Mouse (Mus musculus) brain, embryonic 14.5 days (tissue): ENCODE measurements around the gene Cacna2d4. TPM values are rescaled to one million over a fixed set of nuclear protein-coding genes. Genes with fewer than 3 reads are reported as not detected.
A peak's percentile ranks its signal among the peaks of the same experiment; 100 is the strongest.

Experiments
- DNase-seq: peaks from one replicate; pipeline ENCODE4 v3.0.0-alpha.2; 2011; ENCODE audit warnings: low read depth
- CTCF ChIP-seq: fragments of 200-500 bp; IDR thresholded peaks from 2 replicates; pipeline ENCODE4 v1.5.1; 2012; ENCODE audit warnings: inconsistent platforms, mild to moderate bottlenecking, moderate library complexity, borderline replicate concordance; ENCODE audit not compliant: insufficient read depth, insufficient read length; ENCODE audit errors: extremely low read depth
- POLR2A ChIP-seq: fragments of 200-500 bp; IDR thresholded peaks from 2 replicates; pipeline ENCODE4 v1.6.1; 2012; ENCODE audit warnings: mild to moderate bottlenecking, inconsistent platforms, borderline replicate concordance; ENCODE audit not compliant: poor library complexity, insufficient read depth, insufficient read length, severe bottlenecking; ENCODE audit errors: extremely low read depth
- polyA plus RNA-seq: library from polyadenylated mRNA; depleted of rRNA; stranded (reverse); fragments of >200 nt; gene quantifications from 2 replicates; pipeline ENCODE4 v1.2.3, GENCODE M21; 2012; rRNA removed

Gene Cacna2d4
- 0.40 and 0.67 TPM in 2 replicates for polyA plus RNA-seq

- no peak for TF ChIP-seq CTCF
- no peak for TF ChIP-seq POLR2A
- no peak for DNase-seq
Observed at GRCm38 (mm10) chr6:119236241-119236640, at the start of gene Cacna2d4. TSS of gene Cacna2d4 (plus strand) at chr6:119236526.

DNA sequence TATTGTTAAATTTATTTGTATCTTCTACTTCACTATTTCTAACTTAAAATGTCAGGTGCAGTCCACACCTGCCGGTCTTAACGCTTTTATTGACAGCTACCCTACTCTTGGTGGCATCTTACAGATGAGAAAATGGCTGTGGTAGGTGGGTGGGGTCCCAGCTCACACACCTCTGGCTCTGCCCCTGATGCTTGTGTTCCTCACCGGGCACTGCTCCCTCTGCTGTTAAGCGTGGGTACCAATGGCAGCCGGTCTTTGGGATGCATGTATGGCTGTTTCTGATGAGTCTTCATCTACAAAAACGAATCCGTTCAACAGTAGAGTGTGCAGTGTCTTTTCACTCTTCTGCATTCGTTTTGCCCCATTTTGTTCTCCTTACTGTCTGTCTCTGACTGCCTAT, 49.7 kb upstream of the Cacna2d4 start:
- DNase-seq: peak; percentile 46
- TF ChIP-seq POLR2A (no peak), CTCF (peak; percentile 56; the same call in 1 of the 2 replicates)

- TF ChIP-seq POLR2A (no peak), CTCF (no peak)
- DNase-seq: no peak
Observed at GRCm38 (mm10) chr6:119187631-119188030, 48.7 kb upstream of the Cacna2d4 start.

GRCm38 (mm10) chr6:119191478-119191877, 44.8 kb upstream of the Cacna2d4 start:
- TF ChIP-seq POLR2A: no peak
- TF ChIP-seq CTCF: no peak
- DNase-seq: no peak

DNA sequence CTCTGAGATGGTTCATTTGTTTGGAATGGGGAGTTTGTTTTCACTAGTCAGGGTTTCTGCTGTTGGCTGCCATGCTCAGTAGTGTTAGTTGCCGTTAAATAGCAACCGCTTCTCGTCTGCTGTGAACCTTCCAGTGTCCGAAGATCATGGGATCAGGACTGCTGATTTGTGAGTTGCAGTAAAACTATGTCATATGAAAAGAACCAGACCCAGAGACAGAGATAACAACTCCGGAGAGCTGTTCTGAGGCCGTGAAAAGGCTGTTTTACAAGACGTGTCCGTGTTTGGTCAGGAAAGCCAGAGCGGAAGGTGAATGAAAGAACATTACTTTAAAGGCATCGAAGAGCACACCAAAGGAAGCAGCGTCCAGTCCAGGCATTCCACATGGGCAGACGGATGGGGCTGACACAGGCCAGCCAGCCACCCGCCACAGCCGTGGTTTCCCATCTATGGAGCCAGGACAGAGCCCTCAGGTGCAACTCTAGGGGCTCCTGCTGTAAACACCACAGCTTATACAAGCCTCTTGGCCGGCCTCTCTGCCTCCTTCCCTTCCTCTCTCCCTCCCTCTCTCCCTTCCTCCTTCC, 42.7 kb upstream of the Cacna2d4 start:
- TF ChIP-seq CTCF: no peak
- TF ChIP-seq POLR2A: no peak
- no peak for DNase-seq

GRCm38 (mm10) chr6:119194161-119194560, 42.2 kb upstream of the Cacna2d4 start:
- TF ChIP-seq POLR2A (no peak), CTCF (no peak)
- DNase-seq: no peak

GRCm38 (mm10) chr6:119194601-119195000, 41.7 kb upstream of the Cacna2d4 start:
- DNase-seq: no peak
- TF ChIP-seq CTCF: no peak
- no peak for TF ChIP-seq POLR2A

DNA sequence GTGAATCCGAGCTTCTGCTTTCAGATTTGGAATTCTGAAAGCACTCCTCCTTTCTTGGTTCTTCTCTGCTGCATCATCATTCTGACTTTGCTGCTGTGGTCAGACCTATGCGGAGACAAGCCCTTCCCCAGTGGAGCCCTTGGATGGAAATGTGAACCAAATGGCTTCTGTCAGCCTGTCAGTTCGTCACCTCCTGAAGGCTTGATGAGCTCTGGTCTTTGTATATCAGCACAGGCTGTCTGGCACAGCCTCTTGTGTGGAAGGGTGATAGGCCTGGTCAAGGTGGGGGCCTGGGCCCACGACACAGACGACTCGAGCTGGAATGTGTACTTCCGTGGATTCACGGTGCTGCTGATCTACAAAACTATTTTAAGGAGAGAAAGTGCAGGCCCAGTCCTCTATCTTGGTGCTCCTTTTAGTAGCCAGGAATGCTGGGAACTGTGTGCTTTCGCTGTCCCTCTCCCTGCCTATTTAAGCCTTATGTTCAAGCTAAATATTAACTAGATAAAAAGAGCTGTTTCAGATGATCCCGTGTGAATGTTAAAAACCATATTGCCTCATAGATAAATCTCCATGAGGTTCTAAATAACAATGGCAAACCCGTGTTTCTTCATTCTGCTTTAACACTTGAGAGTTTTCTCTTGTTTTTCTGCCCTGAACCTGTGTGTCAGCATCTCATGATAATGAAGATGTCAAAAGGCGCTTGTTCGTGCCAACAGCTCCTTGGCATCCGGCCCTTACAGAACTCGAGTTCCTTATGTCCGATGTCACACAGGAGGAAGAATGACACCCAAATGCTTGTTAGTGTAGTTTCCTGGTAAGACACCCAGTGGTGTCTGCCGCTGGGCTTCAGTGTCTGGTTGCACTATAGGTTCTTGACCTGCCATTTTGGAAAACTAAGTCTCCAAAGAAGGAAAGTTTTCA, 39.7 kb upstream of the Cacna2d4 start, which contains the start of gene Cacna1c:
Gene Cacna1c (minus strand): TSS at position 37 of the 924 bp plus-strand sequence.
- TF ChIP-seq POLR2A: no peak
- TF ChIP-seq CTCF: no peak
- DNase-seq: peak; percentile 69

GRCm38 (mm10) chr6:119198534-119199273, 37.6 kb upstream of the Cacna2d4 start:
- peak; percentile 85 for DNase-seq
- TF ChIP-seq POLR2A: no peak
- no peak for TF ChIP-seq CTCF

- TF ChIP-seq POLR2A (no peak), CTCF (no peak)
- peak; percentile 53 for DNase-seq
Observed at GRCm38 (mm10) chr6:119199274-119199879, 36.9 kb upstream of the Cacna2d4 start.
